In the genomic region with DNA sequence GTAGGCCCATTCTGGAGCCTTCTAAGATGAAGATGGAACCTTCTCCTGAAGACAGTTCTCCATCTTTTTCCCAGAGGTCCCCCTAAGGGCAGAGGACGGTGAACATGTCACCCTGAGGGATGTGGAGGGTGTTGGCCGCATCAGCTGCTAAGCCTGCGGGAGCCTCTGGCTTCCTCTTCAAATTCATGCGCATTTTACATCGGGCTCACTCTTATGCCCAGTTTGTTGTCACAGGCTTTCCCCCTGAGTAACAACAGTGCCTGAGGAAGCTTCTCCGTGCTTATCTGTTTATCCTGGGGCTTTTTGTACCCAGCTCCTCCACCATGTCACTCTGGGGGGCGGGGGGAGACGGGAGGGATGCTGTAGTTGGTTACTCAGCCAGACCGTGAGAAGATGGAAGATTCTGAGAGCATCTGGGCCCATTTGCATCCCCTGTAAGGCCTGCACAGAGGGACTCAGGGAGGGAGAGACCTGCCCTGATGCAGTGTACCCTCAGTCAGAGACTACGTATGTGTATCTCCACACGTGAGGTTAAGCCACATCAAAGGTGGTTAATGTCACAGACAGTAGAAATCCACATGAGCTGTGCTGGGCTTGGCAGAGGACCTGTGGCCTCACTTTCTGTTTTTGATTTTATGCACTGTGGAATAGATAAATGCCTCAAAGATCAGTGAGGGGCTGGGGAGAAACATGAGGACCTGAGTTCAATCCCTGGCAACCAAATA, we compare ENCODE assay signal across 20 mouse cellular contexts. TPM values are rescaled to one million over a fixed set of nuclear protein-coding genes. Genes with fewer than 3 reads are reported as not detected.
DNase-seq lines count a peak whose midpoint lies in the region; ATAC-seq lines count a peak whose summit lies in the region.
"Had no signal": no experiment of that assay in that cellular context is flagged by ENCODE, and none has a peak within 500 bp of the region (broad histone marks: within the 10 kb centered on the region; RNA-seq: fewer than 3 reads in every experiment).

No protein-coding gene starts in this region.

- no peak overlapping the region for H3K4me3 ChIP-seq in hindbrain, embryonic 10.5 days
- no peak overlapping the region for H3K4me3 ChIP-seq in hindbrain, embryonic 14.5 days (replicated peaks; ENCODE audit: low read length)
- H3K4me3 ChIP-seq in hindbrain, embryonic 13.5 days: no peak overlapping the region
- H3K4me3 ChIP-seq: embryonic facial prominence, embryonic 12.5 days; heart, embryonic 13.5 days; left cerebral cortex, adult 2 months; limb, embryonic 12.5 days had no signal

- H3K4me2 ChIP-seq in hindbrain, embryonic 14.5 days (replicated peaks): no peak overlapping the region
- no peak overlapping the region for H3K4me2 ChIP-seq in hindbrain, embryonic 13.5 days
- H3K4me2 ChIP-seq: embryonic facial prominence, embryonic 12.5 days; heart, embryonic 13.5 days; limb, embryonic 12.5 days had no signal

- H3K9me3 ChIP-seq in hindbrain, embryonic 10.5 days: no peaks in the 10 kb centered on the region
- no peaks in the 10 kb centered on the region for H3K9me3 ChIP-seq in hindbrain, embryonic 14.5 days (ENCODE audit: control insufficient read depth, low read length)
- H3K9me3 ChIP-seq in hindbrain, embryonic 13.5 days: no peaks in the 10 kb centered on the region
- H3K9me3 ChIP-seq: embryonic facial prominence, embryonic 12.5 days; heart, embryonic 13.5 days; limb, embryonic 12.5 days had no signal

- peaks cover 26% of the 10 kb centered on the region for H3K36me3 ChIP-seq in hindbrain, embryonic 10.5 days
- no peaks in the 10 kb centered on the region for H3K36me3 ChIP-seq in hindbrain, embryonic 14.5 days (replicated peaks; ENCODE audit: control insufficient read depth, insufficient read depth)
- H3K36me3 ChIP-seq in hindbrain, embryonic 13.5 days: no peaks in the 10 kb centered on the region

- H3K27me3 ChIP-seq in hindbrain, embryonic 10.5 days (ENCODE audit: insufficient read depth, poor library complexity, severe bottlenecking): no peaks in the 10 kb centered on the region
- no peaks in the 10 kb centered on the region for H3K27me3 ChIP-seq in hindbrain, embryonic 14.5 days (ENCODE audit: control insufficient read depth, insufficient read depth, low read length)
- H3K27me3 ChIP-seq in hindbrain, embryonic 13.5 days: no peaks in the 10 kb centered on the region
- H3K27me3 ChIP-seq: embryonic facial prominence, embryonic 12.5 days; heart, embryonic 13.5 days; limb, embryonic 12.5 days had no signal

- H3K9ac ChIP-seq in hindbrain, embryonic 14.5 days: no peak overlapping the region
- no peak overlapping the region for H3K9ac ChIP-seq in hindbrain, embryonic 13.5 days
- H3K9ac ChIP-seq: embryonic facial prominence, embryonic 12.5 days; heart, embryonic 13.5 days; limb, embryonic 12.5 days; liver, embryonic 14.5 days had no signal

- ATAC-seq in hindbrain, embryonic 14.5 days (ENCODE audit: low FRiP score): no peak
- no peak for ATAC-seq in hindbrain, embryonic 13.5 days (ENCODE audit: low FRiP score)
- ATAC-seq: intestine, postnatal 0 days had no signal

- peak overlapping the region; percentile 81 for H3K27ac ChIP-seq in hindbrain, embryonic 10.5 days
- H3K27ac ChIP-seq in hindbrain, embryonic 14.5 days: no peak overlapping the region
- H3K27ac ChIP-seq in hindbrain, embryonic 13.5 days: 0 out of 2 replicates have a peak overlapping the region, but pooled peaks have one; percentile 23
- H3K27ac ChIP-seq: embryonic facial prominence, embryonic 12.5 days; heart, embryonic 13.5 days; left cerebral cortex, adult 2 months; limb, embryonic 12.5 days; liver, embryonic 14.5 days had no signal

- 54% methylated on average over 11 of the region's 11 CpGs for WGBS in hindbrain, embryonic 10.5 days
- WGBS in hindbrain, embryonic 14.5 days: 37% methylated on average over 11 of the region's 11 CpGs
- whole genome bisulfite sequencing in hindbrain, embryonic 13.5 days: 40% methylated on average over 11 of the region's 11 CpGs

- DNase-seq in hindbrain, embryonic 10.5 days (ENCODE audit: low spot score): no peak
- no peak for DNase-seq in hindbrain, embryonic 14.5 days (ENCODE audit: low spot score)
- peak; percentile 58 for DNase-seq in CD4-positive, CD25-positive, alpha-beta regulatory T cell, adult 2 months (ENCODE audit: low read depth, low spot score)
- DNase-seq in ES-CJ7 (ENCODE audit: low read depth, low spot score): peak; percentile 50
- DNase-seq in retina, embryonic 14.5 days (ENCODE audit: low spot score): no peak
- no peak for DNase-seq in kidney, adult 11 months
- DNase-seq in right cerebral cortex, postnatal 25 days: no peak
- DNase-seq: adrenal gland, postnatal 36 days; cerebellum, adult 8-10 months; heart, postnatal 36 days; kidney, postnatal 25 days; retina, postnatal 1 day; thymus, adult 18-20 months had no signal

- peaks cover 61% of the 10 kb centered on the region for H3K4me1 ChIP-seq in hindbrain, embryonic 10.5 days (replicated peaks)
- H3K4me1 ChIP-seq in hindbrain, embryonic 14.5 days (replicated peaks; ENCODE audit: control insufficient read depth, insufficient read depth, low read length): peaks cover 14% of the 10 kb centered on the region
- peaks cover 45% of the 10 kb centered on the region for H3K4me1 ChIP-seq in hindbrain, embryonic 13.5 days (replicated peaks)

RNA-seq across cellular contexts. Expression of a gene that starts 36.5 kb away (rescaled TPM):
- polyA plus RNA-seq in hindbrain, embryonic 10.5 days (2016; fragmentation: Nextera tagmentation; extraction: Ambion mirVana): 68.8 and 77.5 TPM in 2 replicates
- polyA plus RNA-seq in hindbrain, embryonic 14.5 days (2014; fragmentation: Nextera tagmentation; extraction: Ambion mirVana): 55.0 and 58.4 TPM in 2 replicates
- 57.3 and 58.0 TPM in 2 replicates for polyA plus RNA-seq in hindbrain, embryonic 13.5 days (2015; fragmentation: Nextera tagmentation; extraction: Ambion mirVana)

Comparison
In these comparisons a context has a peak if more than half of its experiments do, and no peak if none do; other contexts are left out.
1. DNase-seq: peak in CD4-positive, CD25-positive, alpha-beta regulatory T cell, adult 2 months (single experiment) and ES-CJ7 (single experiment); none in hindbrain, embryonic 10.5 days (single experiment), hindbrain, embryonic 14.5 days (single experiment), retina, embryonic 14.5 days (single experiment), kidney, adult 11 months (single experiment) and right cerebral cortex, postnatal 25 days (single experiment).